Mouse (Mus musculus): Measurements from ENCODE around the gene Tcf7l2. TPM values are rescaled to one million over a fixed set of nuclear protein-coding genes. Genes with fewer than 3 reads are reported as not detected.

Tcf7l2 gene
- total RNA-seq, 2 experiments from 2014 or later = 8.1 to 12.1 TPM

GRCm38 (mm10) chr19:55750048-55750447, 8.4 kb downstream of the Tcf7l2 start:
- intact Hi-C loops (cut with DNase I) = loop anchor here (5.0 kb wide), 1 partner anchor 142 kb away; no protein-coding TSS in a partner anchor
- no peak for DNase-seq (ENCODE audit: low spot score in 2 of 2)

- intact Hi-C loops (cut with DNase I) = loop anchor here (5.0 kb wide), 1 partner anchor 142 kb away; no protein-coding TSS in a partner anchor
- DNase-seq (ENCODE audit: low spot score in 2 of 2) = no peak
Measured at GRCm38 (mm10) chr19:55750465-55750864, 8.8 kb downstream of the Tcf7l2 start.

GRCm38 (mm10) chr19:55752861-55753260, 11.2 kb downstream of the Tcf7l2 start:
- intact Hi-C loops (cut with DNase I) = loop anchor here (5.0 kb wide), 1 partner anchor 139 kb away; no protein-coding TSS in a partner anchor
- no peak for DNase-seq (ENCODE audit: low spot score in 2 of 2)

- DNase-seq (ENCODE audit: low spot score in 2 of 2) = no peak
- intact Hi-C loops (cut with DNase I) = loop anchor here (5.0 kb wide), 1 partner anchor 138 kb away; no protein-coding TSS in a partner anchor
Measured at GRCm38 (mm10) chr19:55754303-55754702, 12.7 kb downstream of the Tcf7l2 start.

- intact Hi-C loops (cut with DNase I) = no loop called here
- no peak for DNase-seq (ENCODE audit: low spot score in 2 of 2)
Measured at GRCm38 (mm10) chr19:55755462-55755861, 13.8 kb downstream of the Tcf7l2 start.

- intact Hi-C loops (cut with DNase I) = no loop called here
- no peak for DNase-seq (ENCODE audit: low spot score in 2 of 2)
Measured at GRCm38 (mm10) chr19:55756707-55757106, 15.1 kb downstream of the Tcf7l2 start.

GRCm38 (mm10) chr19:55757403-55757802, 15.8 kb downstream of the Tcf7l2 start:
- no peak for DNase-seq (ENCODE audit: low spot score in 2 of 2)
- intact Hi-C loops (cut with DNase I) = no loop called here

GRCm38 (mm10) chr19:55758158-55758557, 16.5 kb downstream of the Tcf7l2 start:
- DNase-seq (ENCODE audit: low spot score in 2 of 2) = no peak
- intact Hi-C loops (cut with DNase I) = no loop called here

- DNase-seq (ENCODE audit: low spot score in 2 of 2) = no peak
- intact Hi-C loops (cut with DNase I) = no loop called here
Measured at GRCm38 (mm10) chr19:55759006-55759405, 17.4 kb downstream of the Tcf7l2 start.

GRCm38 (mm10) chr19:55761086-55761485, 19.5 kb downstream of the Tcf7l2 start:
- intact Hi-C loops (cut with DNase I) = no loop called here

GRCm38 (mm10) chr19:55762187-55762586, 20.6 kb downstream of the Tcf7l2 start:
- intact Hi-C loops (cut with DNase I) = no loop called here
- no peak for DNase-seq (ENCODE audit: low spot score in 2 of 2)

More at GRCm38 (mm10) chr19:55761086-55761485, 19.5 kb downstream of the Tcf7l2 start:
- no peak for DNase-seq (ENCODE audit: low spot score in 2 of 2)

- DNase-seq (ENCODE audit: low spot score in 2 of 2) = no peak
- intact Hi-C loops (cut with DNase I) = no loop called here
Measured at GRCm38 (mm10) chr19:55765814-55766213, 24.2 kb downstream of the Tcf7l2 start.

- no peak for DNase-seq (ENCODE audit: low spot score in 2 of 2)
- intact Hi-C loops (cut with DNase I) = no loop called here
Measured at GRCm38 (mm10) chr19:55767104-55767503, 25.5 kb downstream of the Tcf7l2 start.

GRCm38 (mm10) chr19:55767579-55767978, 26.0 kb downstream of the Tcf7l2 start:
- intact Hi-C loops (cut with DNase I) = no loop called here

GRCm38 (mm10) chr19:55768246-55768645, 26.6 kb downstream of the Tcf7l2 start:
- intact Hi-C loops (cut with DNase I) = no loop called here

More at GRCm38 (mm10) chr19:55767579-55767978, 26.0 kb downstream of the Tcf7l2 start:
- no peak for DNase-seq (ENCODE audit: low spot score in 2 of 2)

GRCm38 (mm10) chr19:55768889-55769288, 27.3 kb downstream of the Tcf7l2 start:
- DNase-seq (ENCODE audit: low spot score in 2 of 2) = no peak
- intact Hi-C loops (cut with DNase I) = no loop called here

More at GRCm38 (mm10) chr19:55768246-55768645, 26.6 kb downstream of the Tcf7l2 start:
- no peak for DNase-seq (ENCODE audit: low spot score in 2 of 2)

- peak in 1 of 2 experiments; percentile 58 for DNase-seq (ENCODE audit: low spot score in 2 of 2)
- intact Hi-C loops (cut with DNase I) = no loop called here
Measured at GRCm38 (mm10) chr19:55774334-55774733, 32.7 kb downstream of the Tcf7l2 start.

GRCm38 (mm10) chr19:55774824-55775223, 33.2 kb downstream of the Tcf7l2 start:
- no peak for DNase-seq (ENCODE audit: low spot score in 2 of 2)
- intact Hi-C loops (cut with DNase I) = no loop called here

- intact Hi-C loops (cut with DNase I) = no loop called here
- peak in 1 of 2 experiments; percentile 13 for DNase-seq (ENCODE audit: low spot score in 2 of 2)
Measured at GRCm38 (mm10) chr19:55779871-55780270, 38.3 kb downstream of the Tcf7l2 start.

GRCm38 (mm10) chr19:55781087-55781486, 39.5 kb downstream of the Tcf7l2 start:
- intact Hi-C loops (cut with DNase I) = no loop called here
- no peak for DNase-seq (ENCODE audit: low spot score in 2 of 2)

GRCm38 (mm10) chr19:55781681-55782080, 40.1 kb downstream of the Tcf7l2 start:
- no peak for DNase-seq (ENCODE audit: low spot score in 2 of 2)
- intact Hi-C loops (cut with DNase I) = no loop called here
